Mouse (Mus musculus) thymus, adult 2 months (tissue): Measurements from ENCODE around the gene Treml4. TPM values are rescaled to one million over a fixed set of nuclear protein-coding genes. Genes with fewer than 3 reads are reported as not detected.

Experiments used
- DNase-seq: peaks from one replicate; pipeline ENCODE4 v3.0.0; 2021
- H3K27ac ChIP-seq: fragments of 200-500 bp; 2 replicates; pipeline ENCODE4 v1.5.1; 2012; ENCODE audit warnings: low read length, control low read depth; ENCODE audit not compliant: control insufficient read depth, insufficient read depth
- H3K27me3 ChIP-seq: fragments of 200-500 bp; 2 replicates; pipeline ENCODE4 v1.6.1; 2012; ENCODE audit warnings: mild to moderate bottlenecking, low read length, moderate library complexity, mixed read lengths; ENCODE audit not compliant: control insufficient read depth, insufficient read depth
- H3K36me3 ChIP-seq: fragments of 200-500 bp; 2 replicates; pipeline ENCODE4 v1.6.1; 2012; ENCODE audit warnings: mild to moderate bottlenecking, low read length, moderate library complexity; ENCODE audit not compliant: control insufficient read depth, insufficient read depth
- H3K4me1 ChIP-seq: fragments of 200-500 bp; replicated peaks from 2 replicates; pipeline ENCODE4 v1.6.1; 2012; ENCODE audit warnings: low read length; ENCODE audit not compliant: control insufficient read depth, insufficient read depth
- H3K4me3 ChIP-seq: fragments of 200-500 bp; 2 replicates; pipeline ENCODE4 v1.5.1; 2012; ENCODE audit warnings: mild to moderate bottlenecking, low read length, control low read depth, moderate library complexity; ENCODE audit not compliant: control insufficient read depth, insufficient read depth
- CTCF ChIP-seq: fragments of 200-500 bp; IDR thresholded peaks from 2 replicates; pipeline ENCODE4 v1.5.1; 2012; ENCODE audit warnings: mild to moderate bottlenecking, control low read depth, low read length, moderate library complexity, borderline replicate concordance; ENCODE audit not compliant: control insufficient read depth, poor library complexity, insufficient read depth; ENCODE audit errors: extremely low read depth
- POLR2A ChIP-seq: fragments of 200-500 bp; IDR thresholded peaks from 2 replicates; pipeline ENCODE4 v1.6.1; 2012; ENCODE audit warnings: mild to moderate bottlenecking, low read length, control low read depth, moderate library complexity; ENCODE audit not compliant: control insufficient read depth, poor library complexity, insufficient read depth; ENCODE audit errors: extremely low read depth
- WGBS: fragments of 180-500 bp; shearing (Covaris S2); methylation state at CpG from one replicate; pipeline ENCODE4 v1.1.7; 2018; 5-methylcytosine and 5-hydroxymethylcytosine counted together
- polyA plus RNA-seq: library from polyadenylated mRNA; depleted of rRNA; stranded (reverse); fragments of >200 nt; gene quantifications from 2 replicates; pipeline ENCODE4 v1.2.3, GENCODE M21; 2012; rRNA removed

Treml4 gene
- polyA plus RNA-seq, 1 experiment, result 4.7 TPM

GRCm38 (mm10) chr17:48321279-48321678 lies 57.2 kb downstream of the Treml4 start:
- DNase-seq, result no peak
- TF ChIP-seq POLR2A, result no peak
- TF ChIP-seq CTCF, result no peak
- H3K36me3 ChIP-seq, result no peaks in the 10 kb centered on the region
- WGBS, result 91% methylated on average over 2 of the region's 2 CpGs
- no peak overlapping the region for H3K4me3 ChIP-seq
- H3K27me3 ChIP-seq, result no peaks in the 10 kb centered on the region
- H3K4me1 ChIP-seq, result peaks cover 5% of the 10 kb centered on the region
- H3K27ac ChIP-seq, result no peak overlapping the region

- H3K36me3 ChIP-seq, result no peaks in the 10 kb centered on the region
- TF ChIP-seq POLR2A (no peak), CTCF (no peak)
- 92% methylated on average over 3 of the region's 3 CpGs for WGBS
- H3K27me3 ChIP-seq, result no peaks in the 10 kb centered on the region
- DNase-seq, result peak; percentile 21
- H3K27ac ChIP-seq, result no peak overlapping the region
- H3K4me3 ChIP-seq, result no peak overlapping the region
- H3K4me1 ChIP-seq, result peaks cover 4% of the 10 kb centered on the region
Measured at GRCm38 (mm10) chr17:48323236-48323635, 59.1 kb downstream of the Treml4 start.

- H3K27ac ChIP-seq, result no peak overlapping the region
- H3K36me3 ChIP-seq, result no peaks in the 10 kb centered on the region
- 33% methylated on average over 5 of the region's 5 CpGs for WGBS
- H3K4me1 ChIP-seq, result peaks cover 2% of the 10 kb centered on the region; the same call in 1 of the 2 replicates
- TF ChIP-seq POLR2A (no peak), CTCF (no peak)
- H3K27me3 ChIP-seq, result no peaks in the 10 kb centered on the region
- no peak for DNase-seq
- no peak overlapping the region for H3K4me3 ChIP-seq
Measured at GRCm38 (mm10) chr17:48324258-48324657, 60.2 kb downstream of the Treml4 start.

Other genes starting within 250 kb of the Treml4 start
- not detected in 2 replicates for gene 1700122O11Rik, start 226.0 kb upstream of the Treml4 start, polyA plus RNA-seq
- 0.12 TPM in 1 of 2 replicates, not detected in the other for gene 1700067P10Rik, start 175.0 kb upstream of the Treml4 start, polyA plus RNA-seq
- 0.15 and 0.28 TPM in 2 replicates for gene 9830107B12Rik, start 118.0 kb upstream of the Treml4 start, polyA plus RNA-seq
- 0.92 and 1.2 TPM in 2 replicates for gene A530064D06Rik, start 97.0 kb upstream of the Treml4 start, polyA plus RNA-seq
- gene Trem1, start 31.5 kb upstream of the Treml4 start, polyA plus RNA-seq, result 0.08 and 0.09 TPM in 2 replicates
- 0.23 and 0.27 TPM in 2 replicates for gene Trem3, start 16.5 kb upstream of the Treml4 start, polyA plus RNA-seq
- gene Treml2, start 35.2 kb downstream of the Treml4 start, polyA plus RNA-seq, result 54.8 and 56.4 TPM in 2 replicates
- gene B430306N03Rik, start 51.8 kb downstream of the Treml4 start, polyA plus RNA-seq, result 4.0 and 4.3 TPM in 2 replicates
- gene Trem2, start 82.1 kb downstream of the Treml4 start, polyA plus RNA-seq, result 7.1 and 11.7 TPM in 2 replicates
- gene Treml1, start 95.6 kb downstream of the Treml4 start, polyA plus RNA-seq, result 0.73 TPM in 1 of 2 replicates, not detected in the other
- gene Nfya, start 145.6 kb downstream of the Treml4 start, polyA plus RNA-seq, result 210 and 244 TPM in 2 replicates
- gene Oard1, start 145.7 kb downstream of the Treml4 start, polyA plus RNA-seq, result 12.0 TPM in 2 replicates
- 0.99 and 7.6 TPM in 2 replicates for gene Apobec2, start 168.6 kb downstream of the Treml4 start, polyA plus RNA-seq
- 0.22 and 0.31 TPM in 2 replicates for gene Tspo2, start 187.2 kb downstream of the Treml4 start, polyA plus RNA-seq
- gene Unc5cl, start 190.6 kb downstream of the Treml4 start, polyA plus RNA-seq, result 68.1 and 72.7 TPM in 2 replicates